Mouse (Mus musculus): ENCODE results near the gene Atp6v0c. TPM values are rescaled to one million over a fixed set of nuclear protein-coding genes. Genes with fewer than 3 reads are reported as not detected.
"Not testable (repeated sequence)": the region's sequence is repeated elsewhere in the genome, so short reads cannot be mapped to it uniquely, and the experiment has no call there.

The Atp6v0c gene
- polyA plus RNA-seq, 1 experiment from 2014 or later = 388 TPM

DNA sequence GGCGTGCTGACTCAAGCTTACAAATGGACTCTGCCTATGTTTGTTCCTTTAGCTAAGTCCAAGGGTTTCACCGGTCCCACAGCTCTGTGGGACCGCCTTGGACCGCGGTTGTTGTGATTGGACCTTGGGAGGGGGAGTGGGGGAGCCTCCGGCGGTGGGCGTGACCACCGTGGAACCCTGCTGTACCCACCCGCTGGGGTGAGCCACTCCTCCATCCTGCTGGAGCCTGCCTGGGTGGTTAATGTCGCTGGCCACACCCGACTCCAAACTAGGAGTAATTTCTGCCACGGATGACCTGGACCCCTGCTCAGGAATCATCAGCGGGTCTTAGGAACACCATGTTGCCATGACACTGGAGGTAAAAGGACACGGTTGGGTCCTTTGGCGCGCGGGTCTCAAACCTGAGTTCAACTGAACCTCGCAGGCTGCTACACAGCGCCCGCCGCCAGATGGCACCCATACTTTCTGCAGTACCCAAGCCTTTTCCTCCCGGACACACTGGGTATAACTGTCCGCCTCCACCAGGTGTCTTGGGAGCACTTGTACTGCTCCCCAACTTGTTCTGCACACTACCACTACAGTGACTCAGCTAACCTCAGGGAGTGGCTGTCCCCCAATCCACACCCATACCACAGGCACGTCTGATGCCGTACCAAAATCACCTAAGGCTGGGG, 17.5 kb downstream of the Atp6v0c start:
- peak overlapping the region; percentile 89 for H3K4me2 ChIP-seq
- H3K4me1 ChIP-seq = peaks cover 28% of the 10 kb centered on the region
- peak overlapping the region; percentile 54 for H3K4me3 ChIP-seq
- H3K36me3 ChIP-seq = peaks cover 12% of the 10 kb centered on the region
- H3K9ac ChIP-seq = peak overlapping the region; percentile 67
- H3K27me3 ChIP-seq (replicated peaks) = no peaks in the 10 kb centered on the region
- H3K9me3 ChIP-seq (replicated peaks) = no peaks in the 10 kb centered on the region
- peak; percentile 99 for ATAC-seq
- WGBS (ENCODE audit: insufficient replicate concordance) = 1% methylated on average over 26 of the region's 26 CpGs
- H3K27ac ChIP-seq = peak overlapping the region; percentile 84

DNA sequence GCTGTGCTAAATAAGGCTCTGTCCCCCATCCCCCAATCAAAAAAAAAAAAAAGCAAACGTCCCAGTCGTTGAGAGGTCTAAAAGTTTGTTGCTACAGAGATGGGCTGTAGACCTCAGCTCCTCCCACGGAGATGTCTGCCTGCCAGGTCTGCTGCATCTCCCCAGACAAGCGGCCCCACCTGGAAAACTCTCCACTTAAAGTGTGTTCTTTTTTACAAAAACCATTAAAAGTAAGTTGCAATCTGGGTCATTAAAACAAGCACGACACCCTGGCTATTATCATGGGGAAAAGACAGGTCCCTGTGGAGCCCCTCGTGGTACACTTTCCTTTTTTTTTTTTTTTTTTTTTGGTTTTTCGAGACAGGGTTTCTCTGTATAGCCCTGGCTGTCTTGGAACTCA, 18.1 kb downstream of the Atp6v0c start:
- H3K27ac ChIP-seq = peak overlapping the region; percentile 84; the same call in 1 of the 2 replicates
- 21% methylated on average over 7 of the region's 7 CpGs for WGBS (ENCODE audit: insufficient replicate concordance)
- no peak for ATAC-seq
- H3K4me2 ChIP-seq = peak overlapping the region; percentile 89
- peaks cover 10% of the 10 kb centered on the region for H3K36me3 ChIP-seq
- peak overlapping the region; percentile 67 for H3K9ac ChIP-seq
- peaks cover 28% of the 10 kb centered on the region for H3K4me1 ChIP-seq
- H3K27me3 ChIP-seq (replicated peaks) = no peaks in the 10 kb centered on the region
- H3K4me3 ChIP-seq = peak overlapping the region; percentile 54; the same call in 1 of the 2 replicates
- H3K9me3 ChIP-seq (replicated peaks) = no peaks in the 10 kb centered on the region

DNA sequence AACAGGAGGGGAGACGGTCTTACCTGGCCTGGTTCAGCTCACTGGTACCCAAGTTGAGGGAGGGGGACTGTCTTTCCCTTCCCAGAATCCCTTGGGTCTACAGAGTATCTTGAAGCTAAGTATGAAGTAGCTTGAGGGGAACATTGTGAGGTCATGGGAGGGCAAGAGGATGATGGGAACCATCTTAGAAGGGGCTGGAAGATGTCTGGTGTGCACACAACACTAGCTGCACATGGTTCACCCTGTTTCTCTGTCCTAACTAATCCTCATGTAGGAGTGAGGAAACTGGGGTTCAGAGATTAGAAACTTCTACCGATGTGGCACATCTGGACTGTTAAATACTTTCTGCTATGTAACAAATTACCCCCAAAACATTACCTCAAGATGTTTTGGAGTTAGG, 18.7 kb downstream of the Atp6v0c start, which contains the start of gene Pdpk1:
Gene Pdpk1, minus strand, starts transcription at position 101 of the 400 bp plus-strand sequence.
- Histone ChIP-seq H3K4me3 (peak within 1 kb of the TSS; percentile 54), H3K4me2 (peak within 1 kb of the TSS; percentile 89), H3K9ac (peak within 1 kb of the TSS; percentile 67), H3K27me3 (replicated peaks) (no peaks in the 10 kb centered on the region), H3K36me3 (peaks cover 4% of the 10 kb centered on the region; the same call in 1 of the 2 replicates), H3K9me3 (replicated peaks) (no peaks in the 10 kb centered on the region), H3K4me1 (peaks cover 28% of the 10 kb centered on the region), H3K27ac (peak within 1 kb of the TSS; percentile 84)
- 75% methylated on average over 2 of the region's 2 CpGs for WGBS (ENCODE audit: insufficient replicate concordance)
- ATAC-seq = no peak

DNA sequence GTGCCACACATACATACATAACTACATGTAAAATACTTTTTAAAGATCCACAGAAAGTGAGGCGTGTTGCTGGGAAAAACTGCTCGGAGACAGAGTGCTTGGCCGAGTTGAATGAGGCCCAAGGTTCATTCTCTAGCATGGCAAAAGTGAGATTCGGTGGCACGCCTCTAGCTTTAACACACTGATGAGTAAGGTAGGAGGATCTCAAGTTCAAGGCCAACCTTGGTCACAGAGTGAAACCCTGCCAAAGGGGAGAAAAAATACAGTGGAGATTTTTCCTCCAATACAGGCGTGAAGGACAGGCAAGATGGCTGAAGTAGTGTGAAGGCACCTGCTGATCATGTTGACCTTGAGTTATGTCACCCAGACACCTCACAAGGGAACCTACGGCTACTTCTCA, 20.1 kb downstream of the Atp6v0c start:
- no peak for ATAC-seq
- Histone ChIP-seq H3K9ac (no peak overlapping the region), H3K27me3 (replicated peaks) (no peaks in the 10 kb centered on the region), H3K36me3 (no peaks in the 10 kb centered on the region), H3K9me3 (replicated peaks) (no peaks in the 10 kb centered on the region), H3K27ac (no peak overlapping the region), H3K4me1 (peaks cover 28% of the 10 kb centered on the region), H3K4me3 (no peak overlapping the region), H3K4me2 (no peak overlapping the region)
- 82% methylated on average over 7 of the region's 7 CpGs for WGBS (ENCODE audit: insufficient replicate concordance)

DNA sequence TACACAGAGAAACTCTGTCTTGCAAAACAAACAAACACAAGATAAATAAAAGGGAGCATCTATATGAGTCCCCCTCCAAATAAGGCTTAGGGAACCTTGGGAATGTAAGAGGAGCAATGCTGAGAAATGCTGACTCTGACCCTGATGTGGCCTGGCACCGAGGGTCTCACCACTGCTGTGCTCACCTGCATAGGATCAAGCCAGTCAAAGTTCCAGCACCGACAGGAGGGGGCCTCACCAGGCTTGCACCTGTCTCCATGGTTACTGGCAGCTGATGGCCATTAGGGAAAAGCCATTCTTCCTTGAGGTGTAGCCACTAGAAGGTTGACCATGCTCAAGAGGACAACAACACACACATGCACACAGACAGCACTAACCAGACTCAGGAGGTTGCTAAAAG, 26.6 kb downstream of the Atp6v0c start:
- Histone ChIP-seq H3K36me3 (peaks cover 9% of the 10 kb centered on the region), H3K4me3 (no peak overlapping the region), H3K4me1 (peaks cover 35% of the 10 kb centered on the region), H3K9ac (no peak overlapping the region), H3K4me2 (peak overlapping the region; percentile 70), H3K27me3 (replicated peaks) (no peaks in the 10 kb centered on the region), H3K27ac (no peak overlapping the region), H3K9me3 (replicated peaks) (no peaks in the 10 kb centered on the region)
- WGBS (ENCODE audit: insufficient replicate concordance) = 58% methylated on average over 2 of the region's 2 CpGs
- no peak for ATAC-seq

DNA sequence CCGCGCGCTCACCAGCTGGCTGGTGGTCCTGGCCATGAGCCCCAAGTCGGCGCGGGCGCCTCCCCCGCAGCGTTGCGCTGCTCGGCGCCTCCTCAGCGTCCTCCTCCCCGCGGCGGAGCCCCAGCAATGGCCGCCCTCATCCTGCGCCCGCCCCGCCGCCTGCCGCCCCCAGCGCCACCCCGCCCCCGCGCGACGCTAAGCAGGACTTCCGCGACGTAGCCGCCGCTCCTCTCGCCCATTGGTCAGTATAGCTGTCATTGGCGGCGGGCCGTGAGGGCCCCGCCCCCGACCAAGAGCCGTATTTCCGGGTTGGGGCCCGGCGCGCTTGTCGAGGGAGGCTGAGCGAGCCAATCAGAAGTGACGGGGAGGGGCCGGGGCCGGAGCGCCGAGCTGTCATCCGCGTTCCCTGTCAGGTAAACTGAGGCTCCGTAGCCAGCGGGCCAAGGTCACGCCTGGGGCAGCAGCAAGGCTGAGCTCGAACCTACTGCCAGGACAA, 28.0 kb downstream of the Atp6v0c start:
- ATAC-seq = peak; percentile 96
- Histone ChIP-seq H3K27me3 (replicated peaks) (no peaks in the 10 kb centered on the region), H3K9ac (peak overlapping the region; percentile 91), H3K4me1 (peaks cover 48% of the 10 kb centered on the region), H3K36me3 (peaks cover 14% of the 10 kb centered on the region), H3K4me2 (peak overlapping the region; percentile 70), H3K9me3 (replicated peaks) (no peaks in the 10 kb centered on the region), H3K4me3 (peak overlapping the region; percentile 82), H3K27ac (peak overlapping the region; percentile 88)
- under 1% methylated on average over 57 of the region's 57 CpGs for WGBS (ENCODE audit: insufficient replicate concordance)

DNA sequence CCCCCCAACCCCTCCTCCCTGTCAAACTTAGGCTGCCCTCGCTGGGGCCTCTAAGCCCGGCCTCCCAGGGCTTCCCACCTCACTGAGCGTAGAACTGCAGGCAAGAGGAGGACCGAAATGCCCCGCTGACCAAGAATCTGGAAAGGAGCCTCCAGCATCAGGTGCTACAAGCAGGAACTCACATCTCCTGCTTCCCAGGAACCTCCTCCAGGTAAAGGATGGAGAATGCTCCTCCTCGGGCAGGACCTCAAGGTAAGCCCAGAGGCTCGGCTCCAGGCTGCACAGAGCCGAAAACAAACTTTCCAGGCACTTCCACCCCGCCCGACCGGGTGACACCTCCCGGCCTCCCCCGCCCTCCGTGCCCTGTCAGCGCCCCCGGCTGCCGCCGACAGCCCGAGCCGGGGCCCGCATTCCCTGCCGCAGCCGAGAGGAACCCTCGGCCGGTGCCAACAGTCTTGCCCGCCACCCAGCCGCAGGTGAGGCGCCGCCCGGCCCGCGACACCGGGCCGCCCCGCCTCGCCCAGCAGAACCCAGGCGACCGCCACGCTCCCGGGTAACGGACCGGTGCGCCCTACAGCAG, 28.6 kb downstream of the Atp6v0c start:
- H3K27me3 ChIP-seq (replicated peaks) = no peaks in the 10 kb centered on the region
- no peaks in the 10 kb centered on the region for H3K9me3 ChIP-seq (replicated peaks)
- ATAC-seq = peak; percentile 59
- peaks cover 14% of the 10 kb centered on the region for H3K36me3 ChIP-seq
- peak overlapping the region; percentile 91 for H3K9ac ChIP-seq
- peak overlapping the region; percentile 69 for H3K4me2 ChIP-seq
- 2% methylated on average over 31 of the region's 43 CpGs for WGBS (ENCODE audit: insufficient replicate concordance)
- peak overlapping the region; percentile 88 for H3K27ac ChIP-seq
- H3K4me1 ChIP-seq = peaks cover 48% of the 10 kb centered on the region
- H3K4me3 ChIP-seq = peak overlapping the region; percentile 82

DNA sequence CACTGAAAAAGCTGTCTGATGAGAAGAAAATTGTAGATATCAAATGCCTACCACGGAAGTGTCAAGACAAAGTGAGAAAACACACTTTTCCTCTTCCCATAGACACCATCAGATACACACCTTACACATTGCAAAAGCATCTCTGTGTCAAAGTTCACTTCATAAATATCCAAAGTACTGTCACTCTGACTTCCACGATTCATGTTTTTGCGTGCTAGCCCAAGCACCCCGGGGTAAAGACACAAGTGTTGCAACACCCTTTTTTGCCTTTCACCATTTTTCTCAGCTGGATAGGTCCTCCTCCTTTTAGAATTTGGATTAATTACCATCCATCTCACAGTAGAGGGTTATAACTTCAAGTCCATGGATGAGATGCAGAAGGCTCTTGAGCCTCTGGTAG, 29.5 kb downstream of the Atp6v0c start:
- Histone ChIP-seq H3K4me1 (peaks cover 51% of the 10 kb centered on the region), H3K9me3 (replicated peaks) (no peaks in the 10 kb centered on the region), H3K4me3 (peak overlapping the region; percentile 82), H3K4me2 (peak overlapping the region; percentile 69), H3K9ac (peak overlapping the region; percentile 91), H3K27me3 (replicated peaks) (no peaks in the 10 kb centered on the region), H3K36me3 (peaks cover 14% of the 10 kb centered on the region), H3K27ac (peak overlapping the region; percentile 88; the same call in 1 of the 2 replicates)
- WGBS (ENCODE audit: insufficient replicate concordance) = 83% methylated on average over 4 of the region's 4 CpGs
- ATAC-seq = no peak

DNA sequence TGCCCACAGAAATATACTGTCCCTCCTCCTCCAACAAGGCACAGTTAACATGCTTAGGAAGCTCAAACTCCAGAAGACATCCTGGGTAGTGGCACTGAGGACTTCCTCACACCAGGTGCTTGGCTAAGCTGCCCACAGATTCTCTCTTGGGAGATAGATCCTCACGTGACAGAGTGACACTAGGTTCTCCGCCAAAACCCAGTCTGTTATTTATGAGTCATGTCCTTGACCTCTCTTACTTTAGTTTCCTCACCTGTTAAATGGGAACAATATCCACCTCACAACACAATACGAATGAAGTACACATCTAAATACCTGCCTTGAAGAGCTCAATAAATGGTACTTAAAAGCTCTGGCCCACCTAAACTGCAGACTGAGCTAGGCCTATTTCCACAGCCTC, 30.2 kb downstream of the Atp6v0c start:
- peaks cover 58% of the 10 kb centered on the region for H3K4me1 ChIP-seq

DNA sequence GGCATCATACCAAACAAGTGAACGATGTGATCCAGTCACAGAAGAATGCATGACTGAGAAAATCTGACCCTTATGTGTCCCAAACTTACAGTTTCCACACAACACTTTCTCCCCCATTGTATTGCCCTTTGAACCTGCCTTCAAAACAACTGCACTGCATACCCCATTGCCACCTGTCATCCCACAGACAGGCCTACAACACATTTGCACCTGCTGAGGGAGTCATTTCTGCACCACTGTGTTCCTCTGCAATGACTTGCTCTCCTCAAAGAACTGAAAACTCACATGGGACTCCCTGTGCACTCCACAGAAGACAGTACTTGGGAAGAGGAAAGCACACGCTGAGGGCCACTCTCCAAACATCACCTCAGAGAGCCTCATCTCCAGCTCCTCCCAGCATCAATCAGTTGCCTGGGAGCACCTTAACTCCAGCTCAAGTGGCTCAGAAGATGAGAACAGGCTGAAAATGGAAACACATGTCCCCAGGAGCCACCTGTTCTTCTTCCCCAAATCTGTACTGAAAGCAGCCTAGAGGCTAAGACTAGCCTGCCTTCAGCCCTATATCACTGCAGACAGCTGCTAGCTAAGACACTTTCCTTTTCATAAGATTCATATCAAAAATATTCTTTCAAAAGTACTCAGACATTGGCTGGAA, 32.1 kb downstream of the Atp6v0c start:
- peaks cover 63% of the 10 kb centered on the region for H3K4me1 ChIP-seq
- no peaks in the 10 kb centered on the region for H3K9me3 ChIP-seq (replicated peaks)
- 81% methylated on average over 2 of the region's 2 CpGs for WGBS (ENCODE audit: insufficient replicate concordance)
- H3K27ac ChIP-seq = no peak overlapping the region
- no peak overlapping the region for H3K4me2 ChIP-seq
- H3K4me3 ChIP-seq = no peak overlapping the region
- H3K36me3 ChIP-seq = peaks cover 22% of the 10 kb centered on the region
- no peak overlapping the region for H3K9ac ChIP-seq
- ATAC-seq = no peak
- H3K27me3 ChIP-seq (replicated peaks) = no peaks in the 10 kb centered on the region

More for the DNA sequence above, 30.2 kb downstream of the Atp6v0c start:
- Histone ChIP-seq H3K9ac (no peak overlapping the region), H3K27me3 (replicated peaks) (no peaks in the 10 kb centered on the region), H3K9me3 (replicated peaks) (no peaks in the 10 kb centered on the region), H3K4me2 (peak overlapping the region; percentile 69; the same call in 1 of the 2 replicates), H3K4me3 (no peak overlapping the region), H3K36me3 (peaks cover 14% of the 10 kb centered on the region), H3K27ac (no peak overlapping the region)
- ATAC-seq = no peak
- 77% methylated on average over 3 of the region's 3 CpGs for WGBS (ENCODE audit: insufficient replicate concordance)

DNA sequence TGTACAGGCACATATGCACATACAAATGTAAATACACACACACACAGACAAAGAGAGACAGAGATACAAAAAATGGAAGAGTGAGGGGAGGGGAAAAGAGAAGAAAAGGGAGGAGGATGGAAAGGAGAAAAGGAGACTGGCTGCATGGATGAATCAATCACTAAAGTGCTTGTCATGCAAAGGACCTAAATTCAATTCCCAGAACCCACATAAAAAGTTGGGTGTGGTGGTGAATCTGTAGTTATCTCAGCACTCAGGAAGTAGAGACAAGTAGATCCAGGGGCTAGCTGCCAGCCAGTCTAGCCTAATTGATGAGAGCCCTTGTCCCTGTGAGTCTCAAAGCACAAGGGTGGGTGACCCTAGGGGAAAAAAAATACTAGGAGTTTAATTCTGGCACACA, 35.4 kb downstream of the Atp6v0c start:
- peaks cover 21% of the 10 kb centered on the region for H3K36me3 ChIP-seq
- H3K27ac ChIP-seq = no peak overlapping the region
- H3K9me3 ChIP-seq (replicated peaks) = no peaks in the 10 kb centered on the region
- H3K4me3 ChIP-seq = no peak overlapping the region
- H3K4me1 ChIP-seq = peaks cover 52% of the 10 kb centered on the region
- no peak overlapping the region for H3K4me2 ChIP-seq
- H3K27me3 ChIP-seq (replicated peaks) = no peaks in the 10 kb centered on the region
- H3K9ac ChIP-seq = 0 out of 2 replicates have a peak overlapping the region, but pooled peaks have one; percentile 6
- no peak for ATAC-seq

DNA sequence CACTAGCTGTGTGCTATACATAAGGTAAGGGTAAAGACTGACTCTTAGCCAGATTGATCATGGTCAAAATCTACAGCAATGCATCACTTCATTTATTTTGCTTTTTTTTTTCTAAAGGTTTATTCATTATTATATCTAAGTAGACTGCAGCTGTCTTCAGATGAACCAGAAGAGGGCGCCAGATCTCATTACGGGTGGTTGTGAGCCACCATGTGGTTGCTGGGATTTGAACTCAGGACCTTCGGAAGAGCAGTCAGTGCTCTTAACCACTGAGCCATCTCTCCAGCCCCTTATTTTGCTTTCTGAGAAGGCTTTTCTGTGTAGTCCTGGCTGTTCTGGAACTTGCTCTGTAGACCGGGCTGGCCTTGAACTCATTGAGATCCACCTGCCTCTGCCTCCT, 36.6 kb downstream of the Atp6v0c start:
- 82% methylated on average over 4 of the region's 4 CpGs for WGBS (ENCODE audit: insufficient replicate concordance)
- peaks cover 12% of the 10 kb centered on the region; the same call in 1 of the 2 replicates for H3K36me3 ChIP-seq
- H3K27ac ChIP-seq; H3K9ac ChIP-seq; H3K9me3 ChIP-seq (replicated peaks); ATAC-seq; H3K4me3 ChIP-seq; H3K27me3 ChIP-seq (replicated peaks); H3K4me2 ChIP-seq: not testable (repeated sequence)
- peaks cover 43% of the 10 kb centered on the region for H3K4me1 ChIP-seq
